Mouse (Mus musculus): ENCODE results near the gene Retsat. TPM values are rescaled to one million over a fixed set of nuclear protein-coding genes. Genes with fewer than 3 reads are reported as not detected.

The Retsat gene
- 18.6 and 20.1 TPM in 2 replicates for polyA plus RNA-seq (2015; fragmentation: Nextera tagmentation; extraction: Ambion mirVana)

DNA sequence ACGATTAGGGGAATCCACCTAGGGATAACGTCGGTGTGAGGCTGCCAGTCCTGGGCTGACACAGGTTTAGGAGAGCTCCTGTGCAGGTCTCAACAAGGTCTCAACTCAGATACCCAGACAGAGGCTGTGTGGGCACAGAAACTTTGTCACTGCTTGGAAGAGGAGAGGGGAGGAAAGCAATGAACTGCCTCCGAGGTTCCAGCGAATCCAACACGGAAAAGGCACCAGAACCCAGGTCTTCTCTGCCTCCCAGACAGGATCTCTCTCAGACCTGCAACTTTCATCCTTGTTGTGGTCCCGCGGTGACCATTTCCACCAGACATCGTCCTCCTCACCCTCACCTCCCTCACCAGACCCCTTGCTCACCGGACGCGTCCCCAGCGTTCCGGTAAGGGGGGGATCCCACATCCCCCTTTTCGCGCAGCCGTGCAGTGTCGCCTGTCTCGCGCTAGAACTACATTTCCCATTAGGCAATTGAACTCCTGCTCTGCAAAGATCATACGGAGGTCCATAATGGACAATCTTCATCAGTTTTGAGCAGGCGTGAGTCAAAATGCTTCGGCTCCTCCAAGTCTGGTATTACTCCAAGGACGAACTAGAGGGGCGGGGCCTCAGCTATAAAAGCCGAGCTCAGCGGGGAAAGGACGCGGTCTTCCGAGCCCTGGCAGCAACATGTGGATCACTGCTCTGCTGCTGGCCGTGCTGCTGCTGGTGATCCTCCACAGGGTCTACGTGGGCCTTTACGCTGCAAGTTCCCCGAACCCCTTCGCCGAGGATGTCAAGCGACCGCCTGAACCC lies at the start of gene Retsat, which contains the start of gene Elmod3:
TSS of gene Retsat (plus strand) at position 520 of the 798 bp plus-strand sequence.
TSS of gene Elmod3 (minus strand) at position 458 of the 798 bp plus-strand sequence.
- peak within 1 kb of the TSS; percentile 73 for H3K4me3 ChIP-seq (ENCODE audit: low read length)
- H3K36me3 ChIP-seq (ENCODE audit: control insufficient read depth, insufficient read depth, low read length), result no peaks in the 10 kb centered on the region
- H3K9ac ChIP-seq (ENCODE audit: low read length), result peak within 1 kb of the TSS; percentile 77
- H3K27ac ChIP-seq (ENCODE audit: low read length), result peak within 1 kb of the TSS; percentile 93
- H3K4me2 ChIP-seq (ENCODE audit: low read depth, low read length), result peak within 1 kb of the TSS; percentile 81
- H3K4me1 ChIP-seq (replicated peaks; ENCODE audit: control insufficient read depth, insufficient read depth, low read length), result peaks cover 19% of the 10 kb centered on the region
- peak; percentile 90 for ATAC-seq (ENCODE audit: low read depth)
- no peaks in the 10 kb centered on the region for H3K27me3 ChIP-seq (ENCODE audit: control insufficient read depth, insufficient read depth, low read depth, low read length)
- under 1% methylated on average over 38 of the region's 38 CpGs for WGBS
- H3K9me3 ChIP-seq (ENCODE audit: control insufficient read depth, low read length), result no peaks in the 10 kb centered on the region

GRCm38 (mm10) chr6:72549041-72549580 lies 49.2 kb upstream of the Retsat start:
- peak overlapping the region; percentile 32; the same call in 1 of the 2 replicates for H3K27ac ChIP-seq (ENCODE audit: low read length)
- H3K9ac ChIP-seq (ENCODE audit: low read length), result no peak overlapping the region
- no peak overlapping the region for H3K4me2 ChIP-seq (ENCODE audit: low read depth, low read length)
- no peak for ATAC-seq (ENCODE audit: low read depth)
- WGBS, result 49% methylated on average over 9 of the region's 9 CpGs
- H3K36me3 ChIP-seq (ENCODE audit: control insufficient read depth, insufficient read depth, low read length), result no peaks in the 10 kb centered on the region
- H3K9me3 ChIP-seq (ENCODE audit: control insufficient read depth, low read length), result 0 out of 2 replicates have a peak, but pooled peaks cover 2% of the 10 kb centered on the region
- no peaks in the 10 kb centered on the region for H3K27me3 ChIP-seq (ENCODE audit: control insufficient read depth, insufficient read depth, low read depth, low read length)
- no peak overlapping the region for H3K4me3 ChIP-seq (ENCODE audit: low read length)
- peaks cover 23% of the 10 kb centered on the region for H3K4me1 ChIP-seq (replicated peaks; ENCODE audit: control insufficient read depth, insufficient read depth, low read length)

- no peak overlapping the region for H3K27ac ChIP-seq (ENCODE audit: low read length)
- H3K27me3 ChIP-seq (ENCODE audit: control insufficient read depth, insufficient read depth, low read depth, low read length), result no peaks in the 10 kb centered on the region
- no peak overlapping the region for H3K4me2 ChIP-seq (ENCODE audit: low read depth, low read length)
- 68% methylated on average over 6 of the region's 6 CpGs for WGBS
- no peak overlapping the region for H3K9ac ChIP-seq (ENCODE audit: low read length)
- ATAC-seq (ENCODE audit: low read depth), result no peak
- peaks cover 17% of the 10 kb centered on the region for H3K4me1 ChIP-seq (replicated peaks; ENCODE audit: control insufficient read depth, insufficient read depth, low read length)
- H3K36me3 ChIP-seq (ENCODE audit: control insufficient read depth, insufficient read depth, low read length), result no peaks in the 10 kb centered on the region
- no peak overlapping the region for H3K4me3 ChIP-seq (ENCODE audit: low read length)
- H3K9me3 ChIP-seq (ENCODE audit: control insufficient read depth, low read length), result 0 out of 2 replicates have a peak, but pooled peaks cover 2% of the 10 kb centered on the region
These were observed 48.2 kb upstream of the Retsat start for GRCm38 (mm10) chr6:72550025-72550424.

GRCm38 (mm10) chr6:72550503-72551100 lies 47.7 kb upstream of the Retsat start:
- ATAC-seq (ENCODE audit: low read depth), result no peak
- 85% methylated on average over 10 of the region's 10 CpGs for WGBS
- H3K4me3 ChIP-seq (ENCODE audit: low read length), result no peak overlapping the region
- no peak overlapping the region for H3K9ac ChIP-seq (ENCODE audit: low read length)
- no peak overlapping the region for H3K27ac ChIP-seq (ENCODE audit: low read length)
- no peaks in the 10 kb centered on the region for H3K27me3 ChIP-seq (ENCODE audit: control insufficient read depth, insufficient read depth, low read depth, low read length)
- no peak overlapping the region for H3K4me2 ChIP-seq (ENCODE audit: low read depth, low read length)
- H3K36me3 ChIP-seq (ENCODE audit: control insufficient read depth, insufficient read depth, low read length), result no peaks in the 10 kb centered on the region
- H3K4me1 ChIP-seq (replicated peaks; ENCODE audit: control insufficient read depth, insufficient read depth, low read length), result peaks cover 15% of the 10 kb centered on the region
- H3K9me3 ChIP-seq (ENCODE audit: control insufficient read depth, low read length), result 0 out of 2 replicates have a peak, but pooled peaks cover 2% of the 10 kb centered on the region

- ATAC-seq (ENCODE audit: low read depth), result peak; percentile 97
- Histone ChIP-seq H3K4me1 (replicated peaks; ENCODE audit: control insufficient read depth, insufficient read depth, low read length) (peaks cover 15% of the 10 kb centered on the region), H3K27ac (ENCODE audit: low read length) (peak overlapping the region; percentile 89), H3K4me2 (ENCODE audit: low read depth, low read length) (peak overlapping the region; percentile 74), H3K4me3 (ENCODE audit: low read length) (peak overlapping the region; percentile 51), H3K9ac (ENCODE audit: low read length) (peak overlapping the region; percentile 64), H3K27me3 (ENCODE audit: control insufficient read depth, insufficient read depth, low read depth, low read length) (no peaks in the 10 kb centered on the region), H3K36me3 (ENCODE audit: control insufficient read depth, insufficient read depth, low read length) (no peaks in the 10 kb centered on the region), H3K9me3 (ENCODE audit: control insufficient read depth, low read length) (no peaks in the 10 kb centered on the region)
- WGBS, result 14% methylated on average over 27 of the region's 27 CpGs
These were observed 45.9 kb upstream of the Retsat start for GRCm38 (mm10) chr6:72552171-72553078.

- Histone ChIP-seq H3K4me2 (ENCODE audit: low read depth, low read length) (peak overlapping the region; percentile 74), H3K27ac (ENCODE audit: low read length) (peak overlapping the region; percentile 89), H3K36me3 (ENCODE audit: control insufficient read depth, insufficient read depth, low read length) (no peaks in the 10 kb centered on the region), H3K9ac (ENCODE audit: low read length) (peak overlapping the region; percentile 64), H3K4me1 (replicated peaks; ENCODE audit: control insufficient read depth, insufficient read depth, low read length) (peaks cover 15% of the 10 kb centered on the region), H3K9me3 (ENCODE audit: control insufficient read depth, low read length) (no peaks in the 10 kb centered on the region), H3K27me3 (ENCODE audit: control insufficient read depth, insufficient read depth, low read depth, low read length) (no peaks in the 10 kb centered on the region), H3K4me3 (ENCODE audit: low read length) (peak overlapping the region; percentile 51)
- no peak; the same call in 1 of the 2 replicates for ATAC-seq (ENCODE audit: low read depth)
- WGBS, result 13% methylated on average over 8 of the region's 8 CpGs
These were observed 45.2 kb upstream of the Retsat start for GRCm38 (mm10) chr6:72553079-72553412.

DNA sequence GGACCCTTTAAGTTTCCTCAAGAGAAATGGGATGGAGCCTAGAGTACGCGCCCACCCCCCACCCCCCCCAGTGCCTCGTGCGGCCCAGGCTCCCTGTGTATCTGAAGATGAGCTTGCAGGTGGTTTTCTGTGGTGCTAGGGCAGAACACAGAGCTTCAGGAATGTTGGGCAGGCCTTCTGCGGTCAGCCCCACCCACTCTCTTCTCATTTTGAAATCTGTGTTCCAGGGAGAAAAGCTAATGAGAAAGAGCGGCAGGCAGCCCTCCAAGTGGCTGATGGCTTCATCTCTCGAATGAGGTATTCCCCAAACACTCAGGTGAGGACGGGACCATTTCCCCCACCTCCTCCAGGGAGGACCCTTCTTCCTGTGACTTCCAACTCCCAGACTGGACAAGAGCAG lies 37.5 kb upstream of the Retsat start:
- WGBS, result 57% methylated on average over 8 of the region's 8 CpGs
- Histone ChIP-seq H3K36me3 (ENCODE audit: control insufficient read depth, insufficient read depth, low read length) (no peaks in the 10 kb centered on the region), H3K4me3 (ENCODE audit: low read length) (no peak overlapping the region), H3K27me3 (ENCODE audit: control insufficient read depth, insufficient read depth, low read depth, low read length) (no peaks in the 10 kb centered on the region), H3K9me3 (ENCODE audit: control insufficient read depth, low read length) (no peaks in the 10 kb centered on the region), H3K9ac (ENCODE audit: low read length) (no peak overlapping the region), H3K4me2 (ENCODE audit: low read depth, low read length) (no peak overlapping the region), H3K27ac (ENCODE audit: low read length) (no peak overlapping the region), H3K4me1 (replicated peaks; ENCODE audit: control insufficient read depth, insufficient read depth, low read length) (no peaks in the 10 kb centered on the region)
- ATAC-seq (ENCODE audit: low read depth), result no peak

GRCm38 (mm10) chr6:72562486-72562885 lies 35.8 kb upstream of the Retsat start:
- Histone ChIP-seq H3K4me3 (ENCODE audit: low read length) (no peak overlapping the region), H3K4me1 (replicated peaks; ENCODE audit: control insufficient read depth, insufficient read depth, low read length) (no peaks in the 10 kb centered on the region), H3K36me3 (ENCODE audit: control insufficient read depth, insufficient read depth, low read length) (no peaks in the 10 kb centered on the region; the same call in 1 of the 2 replicates), H3K4me2 (ENCODE audit: low read depth, low read length) (no peak overlapping the region), H3K27ac (ENCODE audit: low read length) (no peak overlapping the region), H3K27me3 (ENCODE audit: control insufficient read depth, insufficient read depth, low read depth, low read length) (no peaks in the 10 kb centered on the region), H3K9ac (ENCODE audit: low read length) (peak overlapping the region; percentile 1; the same call in 1 of the 2 replicates), H3K9me3 (ENCODE audit: control insufficient read depth, low read length) (no peaks in the 10 kb centered on the region)
- 50% methylated on average over 6 of the region's 6 CpGs for WGBS
- no peak for ATAC-seq (ENCODE audit: low read depth)

Data from lung, embryonic 16.5 days (tissue).